Mouse (Mus musculus): Measurements from ENCODE around the gene Mtor.

GRCm38 (mm10) chr4:148417559-148417958 is 30.9 kb upstream of the Mtor start:
- no peak for TF ChIP-seq POLR2A (IDR thresholded peaks at IDR 0.05; ENCODE audit: insufficient read depth, low read depth, low read length)
- no peak for TF ChIP-seq CTCF (IDR thresholded peaks at IDR 0.05; ENCODE audit: insufficient read depth, low read depth, low read length)

Data from olfactory bulb, adult 2 months (tissue).